In the genomic region with DNA sequence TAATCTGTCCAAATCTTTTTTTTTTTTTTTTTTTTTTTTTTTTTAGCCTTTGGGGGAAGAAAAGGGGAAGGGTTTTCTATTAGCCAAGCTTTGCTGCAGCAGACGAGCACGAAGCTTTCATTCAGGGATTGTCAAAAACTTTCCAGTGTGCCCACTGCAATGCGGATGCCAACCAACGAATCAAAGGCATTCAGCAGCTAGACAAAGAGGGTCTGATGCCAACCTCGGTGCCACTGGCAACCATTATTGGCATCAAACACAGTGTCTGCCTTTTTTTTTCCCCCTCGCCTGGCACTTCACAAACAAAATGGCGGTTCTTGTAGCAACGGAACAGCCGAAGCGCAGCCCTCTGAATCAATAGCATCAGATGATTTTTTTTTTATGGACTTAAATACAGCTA, we compare ENCODE assay signal across 11 mouse cellular contexts.
DNase-seq lines count a peak whose midpoint lies in the region; ATAC-seq and TF ChIP-seq lines count a peak whose summit lies in the region.
"Had no signal": no experiment of that assay in that cellular context is flagged by ENCODE, and none has a peak within 500 bp of the region (broad histone marks: within the 10 kb centered on the region; RNA-seq: fewer than 3 reads in every experiment).

No protein-coding gene starts in this region.

- H3K4me2 ChIP-seq in lung, embryonic 16.5 days (ENCODE audit: low read depth, low read length), result peak overlapping the region; percentile 17; the same call in 1 of the 2 replicates
- H3K4me2 ChIP-seq in heart, embryonic 11.5 days, result no peak overlapping the region
- H3K4me2 ChIP-seq in heart, embryonic 12.5 days, result no peak overlapping the region

- no peak for DNase-seq in lung, adult 18-20 months
- DNase-seq in layer of hippocampus, adult 8-10 months (ENCODE audit: low spot score in 2 of 2), result peak; percentile 88 to 89
- DNase-seq in spleen, postnatal 4 days (ENCODE audit: low spot score in 2 of 2), result no peak
- DNase-seq: adrenal gland, adult 8-10 months; kidney, adult 8-10 months had no signal

- no peak for TF ChIP-seq POLR2A in cortical plate, adult 2 months (IDR thresholded peaks at IDR 0.05; ENCODE audit: extremely low read depth, insufficient read depth, low read length)
- TF ChIP-seq POLR2A in olfactory bulb, adult 2 months (IDR thresholded peaks at IDR 0.05; ENCODE audit: insufficient read depth, low read depth, low read length), result no peak

- H3K9me3 ChIP-seq in lung, embryonic 16.5 days (ENCODE audit: control insufficient read depth, low read length), result no peaks in the 10 kb centered on the region
- no peaks in the 10 kb centered on the region for H3K9me3 ChIP-seq in heart, embryonic 11.5 days (replicated peaks; ENCODE audit: control insufficient read depth, low read length)
- no peaks in the 10 kb centered on the region for H3K9me3 ChIP-seq in heart, embryonic 12.5 days (replicated peaks)
- H3K9me3 ChIP-seq: heart, embryonic 10.5 days had no signal

- no peaks in the 10 kb centered on the region for H3K27me3 ChIP-seq in lung, embryonic 16.5 days (ENCODE audit: control insufficient read depth, insufficient read depth, low read depth, low read length)
- H3K27me3 ChIP-seq in heart, embryonic 11.5 days (ENCODE audit: control insufficient read depth, insufficient read depth, low read length), result no peaks in the 10 kb centered on the region
- H3K27me3 ChIP-seq in heart, embryonic 12.5 days (replicated peaks), result no peaks in the 10 kb centered on the region

- H3K4me1 ChIP-seq in lung, embryonic 16.5 days (replicated peaks; ENCODE audit: control insufficient read depth, insufficient read depth, low read length), result peaks cover 40% of the 10 kb centered on the region
- H3K4me1 ChIP-seq in cortical plate, adult 2 months (ENCODE audit: control insufficient read depth, insufficient read depth, low read length), result peaks cover 8% of the 10 kb centered on the region
- peaks cover 7% of the 10 kb centered on the region for H3K4me1 ChIP-seq in olfactory bulb, adult 2 months (ENCODE audit: control insufficient read depth, insufficient read depth, low read length)
- H3K4me1 ChIP-seq in heart, embryonic 11.5 days (ENCODE audit: control insufficient read depth, insufficient read depth, low read length), result peaks cover 35% of the 10 kb centered on the region
- peaks cover 65% of the 10 kb centered on the region for H3K4me1 ChIP-seq in heart, embryonic 12.5 days (replicated peaks)

- peaks cover 11% of the 10 kb centered on the region; the same call in 1 of the 2 replicates for H3K36me3 ChIP-seq in lung, embryonic 16.5 days (ENCODE audit: control insufficient read depth, insufficient read depth, low read length)
- H3K36me3 ChIP-seq in heart, embryonic 11.5 days (ENCODE audit: control insufficient read depth, insufficient read depth, low read length), result peaks cover 3% of the 10 kb centered on the region; the same call in 1 of the 2 replicates
- peaks cover 42% of the 10 kb centered on the region for H3K36me3 ChIP-seq in heart, embryonic 12.5 days

- no peak overlapping the region for H3K4me3 ChIP-seq in lung, embryonic 16.5 days (ENCODE audit: low read length)
- H3K4me3 ChIP-seq in cortical plate, adult 2 months (ENCODE audit: insufficient read depth, low read length), result peak overlapping the region; percentile 10
- 0 out of 2 replicates have a peak overlapping the region, but pooled peaks have one; percentile 7 for H3K4me3 ChIP-seq in olfactory bulb, adult 2 months (ENCODE audit: insufficient read depth, low read depth, low read length)
- H3K4me3 ChIP-seq in heart, embryonic 11.5 days (ENCODE audit: low read depth, low read length), result no peak overlapping the region
- H3K4me3 ChIP-seq in heart, embryonic 12.5 days, result no peak overlapping the region
- H3K4me3 ChIP-seq: heart, embryonic 10.5 days had no signal

- 82% methylated on average over 10 of the region's 10 CpGs for WGBS in lung, embryonic 16.5 days
- WGBS in olfactory bulb, adult 2 months, result 52% methylated on average over 10 of the region's 10 CpGs
- 91% methylated on average over 10 of the region's 10 CpGs for WGBS in heart, embryonic 11.5 days (ENCODE audit: insufficient replicate concordance)
- WGBS in heart, embryonic 12.5 days, result 93% methylated on average over 10 of the region's 10 CpGs

- no peak overlapping the region for H3K27ac ChIP-seq in lung, embryonic 16.5 days (ENCODE audit: low read length)
- 0 out of 2 replicates have a peak overlapping the region, but pooled peaks have one; percentile 1 for H3K27ac ChIP-seq in cortical plate, adult 2 months (ENCODE audit: insufficient read depth, low read length)
- H3K27ac ChIP-seq in olfactory bulb, adult 2 months (ENCODE audit: insufficient read depth, low read depth, low read length), result no peak overlapping the region
- no peak overlapping the region for H3K27ac ChIP-seq in heart, embryonic 11.5 days (ENCODE audit: low read depth, low read length)
- H3K27ac ChIP-seq in heart, embryonic 12.5 days (ENCODE audit: poor library complexity, severe bottlenecking), result no peak overlapping the region
- H3K27ac ChIP-seq: heart, embryonic 10.5 days had no signal

- no peak overlapping the region for H3K9ac ChIP-seq in lung, embryonic 16.5 days (ENCODE audit: low read length)
- no peak overlapping the region for H3K9ac ChIP-seq in heart, embryonic 11.5 days (ENCODE audit: low read depth, low read length)
- no peak overlapping the region for H3K9ac ChIP-seq in heart, embryonic 12.5 days

- no peak for ATAC-seq in lung, embryonic 16.5 days (ENCODE audit: low read depth)
- no peak for ATAC-seq in heart, embryonic 11.5 days (replicated peaks; ENCODE audit: insufficient number of reproducible peaks, low FRiP score, low TSS enrichment)
- no peak for ATAC-seq in heart, embryonic 12.5 days (ENCODE audit: insufficient number of reproducible peaks, low FRiP score)

- no peak for TF ChIP-seq CTCF in cortical plate, adult 2 months (IDR thresholded peaks at IDR 0.05; ENCODE audit: extremely low read depth, insufficient read depth, low read length)
- no peak for TF ChIP-seq CTCF in olfactory bulb, adult 2 months (IDR thresholded peaks at IDR 0.05; ENCODE audit: insufficient read depth, low read depth, low read length)

Comparison
In these comparisons a context has a peak if more than half of its experiments do, and no peak if none do; other contexts are left out.
1. H3K4me3 ChIP-seq: peak in cortical plate, adult 2 months (single experiment) and olfactory bulb, adult 2 months (single experiment); none in lung, embryonic 16.5 days (single experiment), heart, embryonic 11.5 days (single experiment) and heart, embryonic 12.5 days (single experiment).
2. DNase-seq: peak in layer of hippocampus, adult 8-10 months (2 of 2); none in lung, adult 18-20 months (0 of 2) and spleen, postnatal 4 days (0 of 2).